ENCODE assay signal across 7 mouse cellular contexts in the genomic region with DNA sequence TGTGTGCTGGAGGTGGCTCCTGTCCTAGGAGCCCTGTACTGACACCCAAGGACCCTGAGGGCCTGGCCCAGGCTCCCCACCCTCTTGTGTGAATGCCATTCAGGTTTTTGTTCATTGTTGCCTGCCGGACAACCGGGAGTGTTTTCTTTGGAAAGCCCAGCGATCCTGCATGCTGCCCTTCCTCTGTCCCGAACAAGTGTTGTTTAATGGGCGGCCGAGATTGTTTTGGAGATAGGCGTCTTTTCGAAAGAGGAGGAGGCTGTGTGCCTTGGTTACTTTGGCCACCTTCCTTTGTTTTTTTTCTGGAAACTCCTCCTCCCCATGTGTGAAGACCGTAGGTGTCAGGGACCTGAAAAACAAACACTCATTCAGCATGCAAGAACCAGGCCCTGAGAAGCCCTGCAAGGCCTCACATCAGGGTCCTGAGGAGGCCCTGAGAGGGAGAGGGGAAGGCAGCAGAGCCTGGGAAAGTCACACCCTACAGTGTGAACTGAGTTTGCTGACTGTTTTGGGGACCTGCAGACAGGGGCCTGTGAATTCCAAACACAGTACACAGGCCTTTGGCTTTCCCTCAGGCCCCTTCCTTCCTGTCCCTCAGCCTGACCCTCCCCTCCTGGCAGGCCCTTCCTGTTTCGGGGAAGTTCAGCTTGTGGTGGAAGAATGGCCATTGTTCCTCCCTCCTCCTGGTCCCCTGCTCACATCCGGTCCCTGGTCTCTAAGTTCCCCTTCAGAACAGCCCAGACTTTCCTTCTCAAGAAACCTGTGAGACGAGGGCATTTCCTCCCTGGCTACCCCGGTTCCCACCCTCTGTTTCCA.
DNase-seq lines count a peak whose midpoint lies in the region; ATAC-seq and TF ChIP-seq lines count a peak whose summit lies in the region.

No protein-coding gene starts in this region.

- H3K4me3 ChIP-seq in testis, adult 2 months (ENCODE audit: control insufficient read depth, low read depth, low read length): no peak overlapping the region
- H3K4me3 ChIP-seq in embryonic facial prominence, embryonic 11.5 days (ENCODE audit: low read depth, low read length): no peak overlapping the region
- no peak overlapping the region for H3K4me3 ChIP-seq in limb, embryonic 11.5 days (ENCODE audit: low read depth, low read length)

- no peak for DNase-seq in testis, postnatal 10 days (ENCODE audit: low spot score)
- peak; percentile 9 for DNase-seq in embryonic facial prominence, embryonic 11.5 days (ENCODE audit: low spot score)
- peak; percentile 81 to 83 for DNase-seq in heart, postnatal 36 days
- peak; percentile 45 for DNase-seq in limb, embryonic 11.5 days (ENCODE audit: low spot score)
- DNase-seq in monocyte, adult 2 months (ENCODE audit: low read depth in 1 of 2, low spot score in 2 of 2): peak; percentile 59 to 71
- no peak for DNase-seq in retina, postnatal 1 day

- H3K9ac ChIP-seq in embryonic facial prominence, embryonic 11.5 days (replicated peaks; ENCODE audit: low read length): peak overlapping the region; percentile 23
- no peak overlapping the region for H3K9ac ChIP-seq in limb, embryonic 11.5 days (ENCODE audit: low read length)

- intact Hi-C loops in heart, postnatal 36 days (cut with DNase I): loop anchor here (1.0 to 5.0 kb wide), 9 partner anchors 17 to 309 kb away; no protein-coding TSS in a partner anchor

- WGBS in embryonic facial prominence, embryonic 11.5 days: 60% methylated on average over 13 of the region's 13 CpGs
- 45% methylated on average over 13 of the region's 13 CpGs for WGBS in limb, embryonic 11.5 days

- TF ChIP-seq POLR2A in testis, adult 2 months (IDR thresholded peaks at IDR 0.05; ENCODE audit: control insufficient read depth, low read depth, low read length): no peak

- no peaks in the 10 kb centered on the region for H3K27me3 ChIP-seq in testis, adult 2 months (ENCODE audit: control insufficient read depth, insufficient read depth, low read length)
- H3K27me3 ChIP-seq in embryonic facial prominence, embryonic 11.5 days (ENCODE audit: control insufficient read depth, insufficient read depth, low read length): no peaks in the 10 kb centered on the region
- no peaks in the 10 kb centered on the region for H3K27me3 ChIP-seq in limb, embryonic 11.5 days (ENCODE audit: control insufficient read depth, insufficient read depth, low read length)

- no peak for TF ChIP-seq CTCF in testis, adult 2 months (IDR thresholded peaks at IDR 0.05; ENCODE audit: control insufficient read depth, insufficient read depth, insufficient replicate concordance, low read depth, low read length)

- H3K9me3 ChIP-seq in embryonic facial prominence, embryonic 11.5 days (replicated peaks; ENCODE audit: control insufficient read depth, low read length): no peaks in the 10 kb centered on the region
- no peaks in the 10 kb centered on the region for H3K9me3 ChIP-seq in limb, embryonic 11.5 days (ENCODE audit: control insufficient read depth, low read length)

- no peaks in the 10 kb centered on the region for H3K36me3 ChIP-seq in testis, adult 2 months (ENCODE audit: control insufficient read depth, insufficient read depth, low read length)
- no peaks in the 10 kb centered on the region for H3K36me3 ChIP-seq in embryonic facial prominence, embryonic 11.5 days (replicated peaks; ENCODE audit: control insufficient read depth, insufficient read depth, low read depth, low read length)
- H3K36me3 ChIP-seq in limb, embryonic 11.5 days (ENCODE audit: control insufficient read depth, insufficient read depth, low read length): no peaks in the 10 kb centered on the region

- peak overlapping the region; percentile 63 for H3K27ac ChIP-seq in testis, adult 2 months (ENCODE audit: control insufficient read depth, insufficient read depth, low read depth, low read length)
- no peak overlapping the region for H3K27ac ChIP-seq in embryonic facial prominence, embryonic 11.5 days (replicated peaks; ENCODE audit: low read depth, low read length)
- peak overlapping the region; percentile 56; the same call in 1 of the 2 replicates for H3K27ac ChIP-seq in limb, embryonic 11.5 days (replicated peaks; ENCODE audit: low read depth, low read length)

- H3K4me2 ChIP-seq in embryonic facial prominence, embryonic 11.5 days (ENCODE audit: low read depth, low read length): no peak overlapping the region
- no peak overlapping the region for H3K4me2 ChIP-seq in limb, embryonic 11.5 days (ENCODE audit: low read depth, severe bottlenecking)

- no peak for ATAC-seq in embryonic facial prominence, embryonic 11.5 days (replicated peaks; ENCODE audit: insufficient number of reproducible peaks, low FRiP score, low TSS enrichment, low read depth)
- ATAC-seq in limb, embryonic 11.5 days (ENCODE audit: insufficient number of reproducible peaks, low FRiP score, low TSS enrichment, low read depth): no peak; the same call in 1 of the 2 replicates

- peaks cover 5% of the 10 kb centered on the region for H3K4me1 ChIP-seq in testis, adult 2 months (ENCODE audit: control insufficient read depth, insufficient read depth, low read length)
- H3K4me1 ChIP-seq in embryonic facial prominence, embryonic 11.5 days (ENCODE audit: control insufficient read depth, insufficient read depth, low read length): no peaks in the 10 kb centered on the region
- H3K4me1 ChIP-seq in limb, embryonic 11.5 days (ENCODE audit: control insufficient read depth, insufficient read depth, low read length): no peaks in the 10 kb centered on the region

Comparison
In these comparisons a context has a peak if more than half of its experiments do, and no peak if none do; other contexts are left out.
1. DNase-seq: peak in embryonic facial prominence, embryonic 11.5 days (single experiment), heart, postnatal 36 days (2 of 2), limb, embryonic 11.5 days (single experiment) and monocyte, adult 2 months (2 of 2); none in testis, postnatal 10 days (single experiment) and retina, postnatal 1 day (single experiment).